Mouse (Mus musculus) inflammation-experienced regulatory T-cells, adult 6 months (primary cell): ENCODE measurements around the gene Igfl3. TPM values are rescaled to one million over a fixed set of nuclear protein-coding genes. Genes with fewer than 3 reads are reported as not detected.

Experiments used
- ATAC-seq: one replicate; pipeline ENCODE4 v1.8.0; 2017
- polyA plus RNA-seq, 3 experiments: library from polyadenylated mRNA; unstranded; fragments of 100-300 nt; shearing (Covaris generic); gene quantifications; one replicate each; pipeline ENCODE4 v1.2.1; 2017

Igfl3 gene
- not detected for polyA plus RNA-seq

DNA sequence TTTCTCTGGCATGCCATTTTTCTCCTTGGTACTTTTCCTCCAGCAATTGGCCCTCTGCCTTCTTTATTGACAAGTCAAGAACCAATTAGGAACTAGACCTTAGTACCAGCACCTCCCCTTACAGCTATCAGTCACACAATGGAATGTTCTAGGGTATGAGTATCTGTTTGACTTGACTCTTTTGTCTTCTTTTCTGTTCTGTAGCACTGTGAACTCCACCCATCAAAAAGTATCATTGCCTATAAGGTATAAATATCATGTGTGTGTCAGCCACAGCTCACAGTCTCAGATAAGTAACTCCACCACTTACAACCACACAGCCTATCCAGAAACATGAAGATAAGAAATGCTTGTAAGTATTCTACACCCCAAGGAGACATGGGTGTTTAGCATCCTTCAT is at the start of gene Igfl3:
Gene Igfl3, plus strand, starts transcription at position 301 of the 400 bp plus-strand sequence.
- no peak for ATAC-seq

DNA sequence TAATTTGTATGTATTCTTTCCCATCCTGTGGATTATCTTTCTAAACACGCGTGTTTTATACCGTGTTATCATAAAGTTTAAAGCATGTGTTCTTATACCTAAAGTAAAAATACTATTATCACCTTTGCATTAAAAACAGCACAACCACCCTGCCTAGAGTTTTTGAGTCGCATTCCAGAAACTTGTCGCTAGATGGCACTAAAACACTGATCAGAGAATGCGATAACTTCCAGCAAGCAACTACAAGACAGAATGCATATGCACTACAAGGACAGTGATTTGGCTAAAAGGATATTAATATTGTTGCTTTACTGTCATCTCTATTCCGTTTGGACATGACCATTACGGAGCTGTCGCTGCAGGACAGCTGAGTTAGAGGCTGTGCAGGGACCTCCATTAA is 34.6 kb downstream of the Igfl3 start:
- ATAC-seq = no peak

DNA sequence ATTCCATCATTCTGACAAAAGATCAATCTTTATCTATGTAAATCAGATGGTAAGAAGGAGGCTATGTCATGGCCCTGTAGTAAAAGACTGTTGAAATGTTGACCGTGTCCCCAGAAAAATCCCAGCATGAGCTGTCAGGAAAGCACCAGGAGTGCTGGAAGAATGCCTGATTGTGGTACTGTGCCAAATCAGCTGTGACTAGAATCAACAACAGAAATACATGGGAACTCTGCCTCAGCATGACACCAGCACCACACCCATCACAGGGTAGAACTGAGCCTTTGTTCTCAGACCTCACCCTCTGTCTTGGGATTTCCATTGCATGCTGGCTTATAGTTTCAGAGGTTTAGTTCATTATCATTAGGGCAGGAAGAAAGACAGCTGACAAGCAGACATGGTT is 38.4 kb downstream of the Igfl3 start:
- no peak for ATAC-seq

Other genes with a start within 250 kb of the Igfl3 start
- not detected for gene Ceacam11, start 204.4 kb upstream of the Igfl3 start, polyA plus RNA-seq
- gene Ceacam13, start 166.6 kb upstream of the Igfl3 start, polyA plus RNA-seq = not detected
- gene Ceacam12, start 110.6 kb upstream of the Igfl3 start, polyA plus RNA-seq = not detected
- not detected for gene Mill1, start 68.9 kb downstream of the Igfl3 start, polyA plus RNA-seq
- gene Psg18, start 178.5 kb downstream of the Igfl3 start, polyA plus RNA-seq = not detected